Mouse (Mus musculus): ENCODE measurements around the gene Eif2b2. TPM values are rescaled to one million over a fixed set of nuclear protein-coding genes. Genes with fewer than 3 reads are reported as not detected.

The Eif2b2 gene
- polyA plus RNA-seq (2015; fragmentation: Nextera tagmentation; extraction: Ambion mirVana): 66.8 and 72.0 TPM in 2 replicates

DNA sequence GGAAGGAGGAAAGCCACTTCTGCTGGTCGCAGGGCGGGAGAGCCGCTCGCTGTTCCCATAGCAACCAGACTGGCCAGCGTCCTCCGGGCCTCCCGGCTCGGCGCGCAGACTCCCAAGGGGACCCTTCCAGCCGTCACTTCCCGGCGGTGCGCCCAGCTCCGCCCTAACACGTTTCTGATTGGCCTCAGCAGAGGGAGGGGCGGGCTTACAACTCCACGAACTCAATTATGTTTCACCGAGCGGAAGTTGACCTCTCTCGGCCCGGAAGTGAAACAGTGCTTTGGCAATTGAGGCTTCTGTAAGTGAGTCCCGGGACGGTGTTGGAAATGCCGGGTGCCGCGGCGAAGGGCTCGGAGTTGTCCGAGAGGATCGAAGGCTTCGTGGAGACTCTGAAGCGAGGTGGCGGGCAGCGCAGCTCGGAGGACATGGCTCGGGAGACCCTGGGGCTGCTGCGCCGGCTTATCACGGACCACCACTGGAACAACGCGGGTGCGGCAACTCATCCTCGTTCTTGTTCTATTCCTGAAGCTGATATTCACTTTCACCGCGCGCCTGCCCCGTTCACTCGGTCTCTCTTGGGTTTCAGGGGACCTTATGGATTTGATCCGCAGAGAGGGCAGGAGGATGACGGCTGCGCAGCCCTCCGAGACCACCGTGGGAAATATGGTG is at the start of gene Eif2b2:
TSS of gene Eif2b2 (plus strand) at position 246 of the 669 bp plus-strand sequence.
- peaks cover 21% of the 10 kb centered on the region for H3K4me1 ChIP-seq (replicated peaks)
- peak; percentile 100 for ATAC-seq
- H3K27me3 ChIP-seq (replicated peaks): no peaks in the 10 kb centered on the region
- H3K9ac ChIP-seq: peak within 1 kb of the TSS; percentile 68
- under 1% methylated on average over 54 of the region's 54 CpGs for WGBS
- H3K4me3 ChIP-seq (replicated peaks): peak within 1 kb of the TSS; percentile 85
- H3K36me3 ChIP-seq: peaks cover 12% of the 10 kb centered on the region
- H3K9me3 ChIP-seq: no peaks in the 10 kb centered on the region
- H3K4me2 ChIP-seq (replicated peaks): peak within 1 kb of the TSS; percentile 87
- peak within 1 kb of the TSS; percentile 51; the same call in 1 of the 2 replicates for H3K27ac ChIP-seq

DNA sequence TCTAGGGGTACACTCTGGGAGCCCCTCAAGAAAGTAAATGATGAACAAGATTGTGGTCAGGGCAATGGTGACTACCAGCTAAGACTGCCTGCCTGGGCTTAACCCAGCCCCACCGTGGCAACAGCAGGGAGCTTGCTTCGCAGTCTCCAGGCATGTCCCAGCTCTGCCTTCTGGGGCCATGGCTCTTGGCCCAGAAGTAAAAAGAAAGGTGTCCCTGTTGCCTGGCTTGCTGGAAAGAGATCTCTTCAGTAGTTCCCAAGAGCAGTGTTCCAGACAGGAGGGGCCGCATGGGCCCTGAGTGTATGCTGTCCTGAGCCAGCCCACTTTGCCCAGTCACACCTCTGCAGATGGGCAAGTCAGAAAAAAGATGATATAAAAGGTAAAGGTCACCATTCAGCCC is 49.4 kb upstream of the Eif2b2 start:
- no peak for ATAC-seq
- Histone ChIP-seq H3K9ac (no peak overlapping the region), H3K36me3 (no peaks in the 10 kb centered on the region), H3K27ac (no peak overlapping the region), H3K4me1 (replicated peaks) (peaks cover 33% of the 10 kb centered on the region), H3K9me3 (no peaks in the 10 kb centered on the region), H3K4me3 (replicated peaks) (no peak overlapping the region), H3K27me3 (replicated peaks) (no peaks in the 10 kb centered on the region), H3K4me2 (replicated peaks) (no peak overlapping the region)
- WGBS: 67% methylated on average over 3 of the region's 3 CpGs

GRCm38 (mm10) chr12:85170284-85170947 is 48.9 kb upstream of the Eif2b2 start:
- peaks cover 38% of the 10 kb centered on the region for H3K4me1 ChIP-seq (replicated peaks)
- 88% methylated on average over 11 of the region's 11 CpGs for WGBS
- H3K4me2 ChIP-seq (replicated peaks): no peak overlapping the region
- H3K27ac ChIP-seq: no peak overlapping the region
- no peaks in the 10 kb centered on the region for H3K9me3 ChIP-seq
- no peak for ATAC-seq
- no peaks in the 10 kb centered on the region for H3K36me3 ChIP-seq
- H3K4me3 ChIP-seq (replicated peaks): no peak overlapping the region
- no peaks in the 10 kb centered on the region for H3K27me3 ChIP-seq (replicated peaks)
- no peak overlapping the region for H3K9ac ChIP-seq

DNA sequence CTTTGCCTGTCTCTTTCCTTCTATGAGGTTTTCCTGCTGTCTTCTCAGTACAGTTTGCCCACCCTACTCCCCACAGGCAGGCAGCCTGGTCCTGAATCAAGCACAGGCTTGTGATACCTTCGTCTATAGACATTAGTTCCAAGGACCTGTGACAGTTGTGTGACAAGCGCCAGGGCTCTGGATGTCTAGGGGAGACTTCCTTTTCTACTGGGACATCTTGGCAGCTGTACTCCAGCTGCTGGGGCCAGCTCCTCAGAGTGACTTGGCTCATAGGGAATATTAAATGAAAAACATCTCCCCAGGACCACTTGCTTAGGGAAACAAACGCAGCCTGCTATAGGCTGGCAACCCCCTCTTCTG is 48.4 kb upstream of the Eif2b2 start:
- no peaks in the 10 kb centered on the region for H3K27me3 ChIP-seq (replicated peaks)
- no peak overlapping the region for H3K4me2 ChIP-seq (replicated peaks)
- no peaks in the 10 kb centered on the region for H3K36me3 ChIP-seq
- no peak overlapping the region for H3K4me3 ChIP-seq (replicated peaks)
- H3K27ac ChIP-seq: no peak overlapping the region
- peaks cover 43% of the 10 kb centered on the region for H3K4me1 ChIP-seq (replicated peaks)
- no peak for ATAC-seq
- no peak overlapping the region for H3K9ac ChIP-seq
- 72% methylated on average over 3 of the region's 3 CpGs for WGBS
- no peaks in the 10 kb centered on the region for H3K9me3 ChIP-seq

- ATAC-seq: no peak
- Histone ChIP-seq H3K4me2 (replicated peaks) (peak overlapping the region; percentile 19; the same call in 1 of the 2 replicates), H3K27ac (no peak overlapping the region), H3K9ac (no peak overlapping the region), H3K9me3 (no peaks in the 10 kb centered on the region), H3K27me3 (replicated peaks) (no peaks in the 10 kb centered on the region), H3K4me1 (replicated peaks) (peaks cover 57% of the 10 kb centered on the region), H3K4me3 (replicated peaks) (no peak overlapping the region), H3K36me3 (no peaks in the 10 kb centered on the region)
- 69% methylated on average over 7 of the region's 7 CpGs for WGBS
Observed at GRCm38 (mm10) chr12:85174016-85174415, 45.3 kb upstream of the Eif2b2 start.

GRCm38 (mm10) chr12:85175087-85175675 is 44.1 kb upstream of the Eif2b2 start:
- Histone ChIP-seq H3K27ac (peak overlapping the region; percentile 52), H3K4me3 (replicated peaks) (peak overlapping the region; percentile 41), H3K4me1 (replicated peaks) (peaks cover 48% of the 10 kb centered on the region), H3K27me3 (replicated peaks) (no peaks in the 10 kb centered on the region), H3K4me2 (replicated peaks) (peak overlapping the region; percentile 91), H3K9ac (0 out of 2 replicates have a peak overlapping the region, but pooled peaks have one; percentile 43), H3K36me3 (no peaks in the 10 kb centered on the region), H3K9me3 (no peaks in the 10 kb centered on the region)
- WGBS: 30% methylated on average over 16 of the region's 16 CpGs
- ATAC-seq: peak; percentile 9

GRCm38 (mm10) chr12:85175926-85176845 is 43.1 kb upstream of the Eif2b2 start:
- Histone ChIP-seq H3K27me3 (replicated peaks) (no peaks in the 10 kb centered on the region; the same call in 1 of the 2 replicates), H3K9ac (peak overlapping the region; percentile 43), H3K9me3 (no peaks in the 10 kb centered on the region), H3K4me1 (replicated peaks) (peaks cover 48% of the 10 kb centered on the region), H3K4me3 (replicated peaks) (peak overlapping the region; percentile 41), H3K27ac (peak overlapping the region; percentile 55), H3K4me2 (replicated peaks) (peak overlapping the region; percentile 91), H3K36me3 (no peaks in the 10 kb centered on the region)
- 25% methylated on average over 11 of the region's 11 CpGs for WGBS
- peak; percentile 70 for ATAC-seq

DNA sequence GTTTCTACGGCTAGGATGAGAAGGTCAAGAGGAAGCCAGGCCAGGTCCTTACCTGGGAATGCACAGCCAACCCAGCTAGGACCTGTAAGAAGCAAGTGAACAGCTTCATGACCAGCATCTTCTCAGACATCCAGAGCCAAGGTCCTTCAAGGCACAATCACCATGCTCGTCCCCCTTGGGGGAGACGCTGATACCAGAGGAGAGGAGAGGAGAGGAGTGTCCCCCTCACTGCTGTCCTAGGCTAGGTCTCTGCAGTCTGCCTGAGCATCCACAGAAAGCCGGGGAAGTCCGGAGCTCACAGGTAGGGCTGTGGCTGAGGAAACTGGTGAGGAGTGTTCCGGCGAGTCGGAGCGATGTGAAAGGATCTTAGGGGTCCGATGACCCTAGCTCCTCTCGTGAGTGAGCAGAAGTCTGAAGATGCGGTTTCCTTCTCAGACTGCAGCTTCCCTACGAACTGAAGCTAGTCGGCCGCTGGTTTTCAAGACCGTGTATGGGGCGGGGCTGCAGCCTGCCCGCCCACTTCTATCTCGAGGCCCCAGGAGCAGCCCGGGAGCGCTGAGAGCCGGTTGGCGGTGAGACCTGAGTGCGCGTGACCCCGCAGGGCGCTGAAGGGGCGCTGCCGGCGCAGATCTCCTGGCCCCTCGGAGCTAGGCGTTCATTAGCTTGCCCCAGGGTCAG is 42.3 kb upstream of the Eif2b2 start:
- Histone ChIP-seq H3K4me3 (replicated peaks) (peak overlapping the region; percentile 41), H3K4me2 (replicated peaks) (peak overlapping the region; percentile 91), H3K9me3 (no peaks in the 10 kb centered on the region), H3K27me3 (replicated peaks) (no peaks in the 10 kb centered on the region; the same call in 1 of the 2 replicates), H3K36me3 (no peaks in the 10 kb centered on the region), H3K4me1 (replicated peaks) (peaks cover 55% of the 10 kb centered on the region), H3K9ac (peak overlapping the region; percentile 43), H3K27ac (peak overlapping the region; percentile 44; the same call in 1 of the 2 replicates)
- peak; percentile 82 for ATAC-seq
- WGBS: 3% methylated on average over 32 of the region's 32 CpGs

- peaks cover 58% of the 10 kb centered on the region for H3K4me1 ChIP-seq (replicated peaks)
- peak within 1 kb of the TSS; percentile 91 for H3K4me2 ChIP-seq (replicated peaks)
- 84% methylated on average over 10 of the region's 10 CpGs for WGBS
- ATAC-seq: no peak
- H3K27me3 ChIP-seq (replicated peaks): no peaks in the 10 kb centered on the region; the same call in 1 of the 2 replicates
- peak within 1 kb of the TSS; percentile 43 for H3K9ac ChIP-seq
- H3K9me3 ChIP-seq: no peaks in the 10 kb centered on the region
- H3K4me3 ChIP-seq (replicated peaks): peak within 1 kb of the TSS; percentile 41
- no peaks in the 10 kb centered on the region for H3K36me3 ChIP-seq
- H3K27ac ChIP-seq: peak within 1 kb of the TSS; percentile 55; the same call in 1 of the 2 replicates
Observed at GRCm38 (mm10) chr12:85177740-85178239, 41.5 kb upstream of the Eif2b2 start, which contains the start of gene Pgf. Gene Pgf, minus strand, starts transcription at chr12:85177790.

DNA sequence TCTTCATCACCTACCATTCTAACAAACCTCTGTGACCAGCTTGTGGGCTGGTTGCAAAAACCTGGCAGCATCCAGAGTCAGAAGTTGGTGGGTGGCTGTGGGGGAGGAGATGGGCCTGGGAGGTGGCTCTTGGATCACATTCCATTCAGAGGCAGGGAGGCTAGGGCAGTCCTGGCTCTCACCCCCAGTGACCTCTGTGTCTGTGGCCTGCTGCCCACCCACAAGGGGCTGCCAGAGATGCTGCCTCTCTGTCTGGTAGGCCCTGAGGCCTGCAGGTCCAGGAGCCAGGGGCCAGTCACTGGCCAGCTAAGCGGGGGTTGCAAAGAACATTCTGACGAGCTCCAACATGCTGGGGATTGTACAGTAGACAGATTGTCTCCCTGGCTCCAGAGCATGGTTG is 41.0 kb upstream of the Eif2b2 start:
- 74% methylated on average over 2 of the region's 2 CpGs for WGBS
- ATAC-seq: no peak
- Histone ChIP-seq H3K27ac (no peak overlapping the region), H3K27me3 (replicated peaks) (no peaks in the 10 kb centered on the region; the same call in 1 of the 2 replicates), H3K4me2 (replicated peaks) (no peak overlapping the region), H3K9ac (no peak overlapping the region), H3K4me3 (replicated peaks) (no peak overlapping the region), H3K9me3 (no peaks in the 10 kb centered on the region), H3K4me1 (replicated peaks) (peaks cover 54% of the 10 kb centered on the region), H3K36me3 (no peaks in the 10 kb centered on the region)

All from intestine, embryonic 15.5 days (tissue).